Mouse (Mus musculus) kidney, embryonic 16.5 days (tissue): ENCODE measurements around the gene Pcbp2. TPM values are rescaled to one million over a fixed set of nuclear protein-coding genes. Genes with fewer than 3 reads are reported as not detected.
A peak's percentile ranks its signal among the peaks of the same experiment; 100 is the strongest.

Experiments
- ATAC-seq: fragments of 200-750 bp; cut with Nextera tagmentation; 2 replicates; pipeline ENCODE4 v1.8.0; 2017; ENCODE audit warnings: moderate TSS enrichment; ENCODE audit not compliant: low FRiP score, low TSS enrichment
- H3K27ac ChIP-seq: fragments of 300-500 bp; sonication (generic); 2 replicates; pipeline ENCODE4 v1.5.1; 2014; ENCODE audit warnings: low read length
- H3K27me3 ChIP-seq: fragments of 300-500 bp; sonication (generic); 2 replicates; pipeline ENCODE4 v1.6.1; 2014; ENCODE audit warnings: low read length, control low read depth, mixed read lengths; ENCODE audit not compliant: insufficient read depth
- H3K36me3 ChIP-seq: fragments of 300-500 bp; sonication (generic); 2 replicates; pipeline ENCODE4 v1.6.1; 2014; ENCODE audit warnings: low read length, control low read depth, mixed read lengths; ENCODE audit not compliant: insufficient read depth
- H3K4me1 ChIP-seq: fragments of 300-500 bp; sonication (generic); 2 replicates; pipeline ENCODE4 v1.6.1; 2014; ENCODE audit warnings: low read length, control low read depth, mixed read lengths; ENCODE audit not compliant: insufficient read depth
- H3K4me2 ChIP-seq: fragments of 300-500 bp; sonication (generic); replicated peaks from 2 replicates; pipeline ENCODE4 v1.6.1; 2014; ENCODE audit warnings: low read depth, low read length
- H3K4me3 ChIP-seq: fragments of 300-500 bp; sonication (generic); 2 replicates; pipeline ENCODE4 v1.5.1; 2014; ENCODE audit warnings: mild to moderate bottlenecking, low read length
- H3K9ac ChIP-seq: fragments of 300-500 bp; sonication (generic); replicated peaks from 2 replicates; pipeline ENCODE4 v1.6.1; 2014; ENCODE audit warnings: low read length
- H3K9me3 ChIP-seq: fragments of 300-500 bp; sonication (generic); 2 replicates; pipeline ENCODE4 v1.6.1; 2016; ENCODE audit warnings: low read length, control low read depth
- WGBS: fragments of 180-500 bp; shearing (Covaris S2); extraction: QIAGEN DNeasy Blood & Tissue Kit; methylation state at CpG from one replicate; pipeline ENCODE4 v1.1.7; 2014; 5-methylcytosine and 5-hydroxymethylcytosine counted together
- polyA plus RNA-seq: library from polyadenylated mRNA; unstranded; fragments of >200 nt; fragmentation: Nextera tagmentation; extraction: Ambion mirVana; gene quantifications from 2 replicates; pipeline ENCODE4 v1.2.1, GENCODE M21; 2015

Gene Pcbp2
- polyA plus RNA-seq, 1 experiment from 2014 or later = 212 TPM

DNA sequence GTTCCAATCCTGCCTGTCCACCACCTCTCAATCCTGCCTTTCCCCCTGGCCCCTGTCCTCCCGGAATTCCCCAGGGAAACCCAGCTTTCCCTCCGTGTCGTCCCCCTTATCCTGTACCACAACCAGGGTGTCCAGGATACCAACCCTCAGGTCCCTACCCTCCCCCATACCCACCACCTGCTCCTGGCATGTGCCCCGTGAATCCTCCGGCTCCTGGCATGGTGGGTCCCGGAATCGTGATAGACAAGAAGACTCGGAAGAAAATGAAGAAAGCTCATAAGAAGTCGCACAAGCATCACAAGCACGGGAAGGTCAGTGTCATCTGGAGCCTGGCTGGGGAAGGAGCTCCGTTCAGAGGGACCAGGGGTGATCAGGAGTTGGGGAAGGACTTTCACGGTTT lies 9.9 kb upstream of the Pcbp2 start:
- Histone ChIP-seq H3K36me3 (peaks cover 5% of the 10 kb centered on the region; the same call in 1 of the 2 replicates), H3K27ac (no peak overlapping the region), H3K27me3 (no peaks in the 10 kb centered on the region), H3K4me1 (peaks cover 20% of the 10 kb centered on the region), H3K9ac (peak overlapping the region; percentile 7; the same call in 1 of the 2 replicates), H3K9me3 (no peaks in the 10 kb centered on the region), H3K4me2 (peak overlapping the region; percentile 45), H3K4me3 (peak overlapping the region; percentile 14)
- WGBS = 44% methylated on average over 12 of the region's 12 CpGs
- ATAC-seq = no peak

DNA sequence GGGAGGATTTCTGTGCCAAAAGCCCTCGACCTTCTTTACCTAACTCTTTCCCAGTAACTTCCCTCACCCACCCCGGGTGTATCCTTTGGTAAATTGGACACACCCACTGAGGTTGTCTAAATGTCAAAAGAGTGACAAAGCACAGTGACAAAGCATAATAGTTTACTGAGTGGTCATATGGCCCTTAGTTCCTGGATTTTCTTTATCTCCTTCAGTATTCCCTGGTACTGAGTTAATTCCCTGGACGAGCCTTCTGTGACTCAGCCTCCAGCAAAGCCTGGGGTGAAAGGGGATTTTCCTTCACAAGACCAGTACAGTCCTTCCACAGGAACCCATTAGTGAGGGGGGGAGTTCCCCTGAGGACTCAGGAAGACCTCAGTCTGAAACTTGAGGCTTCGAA lies 9.4 kb upstream of the Pcbp2 start:
- H3K9ac ChIP-seq = peak overlapping the region; percentile 7; the same call in 1 of the 2 replicates
- peaks cover 20% of the 10 kb centered on the region for H3K4me1 ChIP-seq
- no peak overlapping the region for H3K27ac ChIP-seq
- ATAC-seq = no peak
- no peaks in the 10 kb centered on the region for H3K27me3 ChIP-seq
- no peaks in the 10 kb centered on the region for H3K9me3 ChIP-seq
- WGBS = 30% methylated on average over 4 of the region's 4 CpGs
- H3K36me3 ChIP-seq = peaks cover 5% of the 10 kb centered on the region; the same call in 1 of the 2 replicates
- H3K4me2 ChIP-seq = peak overlapping the region; percentile 45
- H3K4me3 ChIP-seq = peak overlapping the region; percentile 14; the same call in 1 of the 2 replicates

DNA sequence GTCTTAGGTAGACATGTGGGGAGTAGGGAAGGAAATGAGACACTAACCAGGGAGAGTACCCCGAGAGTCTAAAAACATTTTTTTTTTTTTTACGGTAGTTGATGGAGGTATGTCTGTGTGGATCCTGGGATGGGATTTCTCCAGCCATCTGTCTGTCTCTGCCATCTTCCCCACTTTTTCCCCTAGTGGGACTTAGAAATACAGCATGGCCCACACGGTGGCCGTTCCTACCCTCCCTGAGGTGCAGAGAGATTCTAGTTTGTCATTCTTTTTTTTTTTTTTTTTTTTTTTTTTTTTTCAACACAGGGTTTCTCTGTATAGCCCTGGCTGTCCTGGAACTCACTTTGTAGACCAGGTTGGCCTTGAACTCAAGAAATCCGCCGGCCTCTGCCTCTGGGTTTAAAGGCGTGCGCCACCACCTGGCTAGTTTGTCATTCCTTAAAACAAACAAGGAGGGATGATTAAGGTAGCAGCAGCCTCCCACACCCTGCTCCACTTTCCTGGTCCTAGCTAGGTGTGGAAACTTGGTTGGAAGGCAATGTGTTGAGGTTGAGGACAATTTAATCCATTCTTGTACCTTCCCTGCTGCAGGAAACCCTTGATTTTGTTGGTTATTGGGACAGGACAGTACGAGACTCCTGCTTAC lies 8.8 kb upstream of the Pcbp2 start:
- Histone ChIP-seq H3K9ac (0 out of 2 replicates have a peak overlapping the region, but pooled peaks have one; percentile 7), H3K27me3 (no peaks in the 10 kb centered on the region), H3K4me2 (no peak overlapping the region), H3K27ac (no peak overlapping the region), H3K4me1 (peaks cover 20% of the 10 kb centered on the region), H3K9me3 (no peaks in the 10 kb centered on the region), H3K36me3 (peaks cover 5% of the 10 kb centered on the region; the same call in 1 of the 2 replicates), H3K4me3 (no peak overlapping the region)
- no peak for ATAC-seq
- 75% methylated on average over 9 of the region's 9 CpGs for WGBS

DNA sequence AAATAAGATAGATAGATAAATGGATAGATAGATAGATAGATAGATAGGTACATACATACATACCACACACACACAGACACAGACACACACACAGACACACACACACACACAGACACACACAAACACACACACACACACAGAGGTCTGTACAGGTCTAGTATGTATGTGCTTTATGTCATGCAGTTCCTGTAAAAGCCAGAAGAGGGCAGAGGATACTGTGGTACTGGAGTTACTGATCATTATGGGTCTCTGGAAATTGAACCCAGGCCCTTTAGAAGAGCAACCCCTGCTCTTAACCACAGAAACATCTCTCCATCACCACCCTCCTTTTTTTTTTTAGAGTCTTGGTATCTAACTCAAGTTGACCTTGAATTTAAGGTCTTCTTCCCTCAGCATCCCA lies 6.7 kb upstream of the Pcbp2 start:
- no peak overlapping the region for H3K27ac ChIP-seq
- peaks cover 2% of the 10 kb centered on the region; the same call in 1 of the 2 replicates for H3K9me3 ChIP-seq
- no peak overlapping the region for H3K9ac ChIP-seq
- no peak for ATAC-seq
- H3K4me2 ChIP-seq = no peak overlapping the region
- H3K36me3 ChIP-seq = peaks cover 5% of the 10 kb centered on the region
- H3K27me3 ChIP-seq = no peaks in the 10 kb centered on the region
- H3K4me1 ChIP-seq = peaks cover 20% of the 10 kb centered on the region
- no peak overlapping the region for H3K4me3 ChIP-seq

DNA sequence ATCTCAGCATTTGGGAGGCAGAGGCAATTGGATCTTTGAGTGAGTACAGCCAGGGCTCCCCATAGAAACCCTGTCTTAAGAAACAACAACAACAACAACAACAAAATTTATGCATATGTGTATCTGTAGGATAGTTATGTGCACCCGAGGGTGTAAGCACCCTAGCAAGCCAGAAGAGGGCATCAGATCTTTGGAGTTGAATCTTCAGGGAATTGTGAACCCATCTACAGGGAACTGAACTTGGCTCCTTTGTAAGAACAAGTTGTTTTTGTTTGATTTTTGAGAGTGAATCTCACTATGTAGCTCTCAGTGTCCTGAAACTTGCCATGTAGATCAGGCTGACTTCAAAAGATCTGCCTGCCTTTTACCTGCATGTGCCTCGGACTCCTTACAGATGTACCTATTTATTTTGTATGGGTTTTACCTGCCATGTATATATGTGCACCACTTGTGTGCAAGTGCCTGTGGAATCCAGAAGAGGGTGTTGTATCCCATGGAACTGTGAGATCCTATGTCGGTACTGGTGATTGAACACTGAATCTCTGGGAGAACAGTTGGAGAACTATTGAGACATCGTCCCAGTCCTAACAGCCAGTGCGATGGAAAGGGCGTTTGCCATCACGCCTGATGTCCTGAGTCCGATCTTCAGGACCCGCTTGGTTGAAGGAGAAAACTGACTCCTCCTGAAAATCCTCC lies 1.5 kb upstream of the Pcbp2 start:
- H3K4me1 ChIP-seq = peaks cover 13% of the 10 kb centered on the region
- 95% methylated on average over 9 of the region's 9 CpGs for WGBS
- ATAC-seq = no peak
- no peak overlapping the region for H3K27ac ChIP-seq
- H3K9ac ChIP-seq = no peak overlapping the region
- no peaks in the 10 kb centered on the region; the same call in 1 of the 2 replicates for H3K36me3 ChIP-seq
- H3K4me3 ChIP-seq = no peak overlapping the region
- no peak overlapping the region for H3K4me2 ChIP-seq
- H3K9me3 ChIP-seq = peaks cover 5% of the 10 kb centered on the region; the same call in 1 of the 2 replicates
- H3K27me3 ChIP-seq = no peaks in the 10 kb centered on the region

DNA sequence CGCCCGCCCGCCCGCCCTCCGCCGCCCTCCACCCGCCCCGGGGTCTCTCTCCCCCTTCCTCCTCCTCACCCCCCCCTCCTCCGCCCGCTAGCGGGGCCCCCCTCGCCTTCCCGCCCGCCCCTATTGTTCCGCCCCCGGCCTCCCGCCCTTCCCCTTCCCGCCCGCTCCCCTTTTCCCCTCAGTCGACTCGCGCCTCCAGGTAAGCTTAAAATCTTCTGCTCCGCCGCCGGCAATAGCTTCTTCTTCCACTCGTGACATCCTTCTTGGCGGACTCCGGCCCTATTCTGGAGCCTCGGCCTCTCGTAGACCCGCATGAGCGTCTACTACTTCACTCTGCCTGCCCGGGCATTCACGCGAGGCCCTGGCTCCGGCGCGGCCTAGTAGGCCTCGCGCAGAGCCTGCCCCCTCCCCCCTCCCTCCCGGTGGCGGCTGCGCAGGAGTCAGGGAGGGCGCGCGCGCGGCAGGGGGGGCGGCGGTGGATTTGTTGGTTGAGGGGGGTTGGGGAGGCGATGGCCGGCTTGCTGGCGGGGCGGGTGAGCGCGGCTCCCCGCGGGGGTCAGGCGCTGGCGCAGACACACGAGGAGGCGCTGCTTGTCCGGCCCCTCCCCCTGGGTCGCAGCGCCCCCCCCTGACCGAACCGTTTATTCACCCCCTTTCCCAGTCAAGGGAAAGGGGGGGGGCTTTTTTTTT lies 411 bp downstream of the Pcbp2 start:
- WGBS = 1% methylated on average over 36 of the region's 67 CpGs

DNA sequence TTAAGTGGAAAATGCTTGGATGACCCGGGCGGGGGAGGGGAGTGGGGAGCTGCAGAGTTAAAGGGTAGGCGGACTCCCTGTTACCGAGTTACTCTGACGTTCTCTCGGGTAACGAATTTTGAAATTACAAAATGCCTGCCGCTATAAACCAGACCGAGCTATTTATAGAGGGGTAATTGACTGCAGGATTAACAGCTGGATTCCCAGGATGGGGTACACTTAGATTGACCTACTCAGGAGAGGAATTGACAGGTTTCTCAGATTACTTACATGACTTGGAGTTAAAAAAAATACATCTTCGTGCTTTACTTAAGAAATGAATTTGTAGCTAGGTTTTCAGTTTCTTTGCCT lies 931 bp downstream of the Pcbp2 start:
- H3K4me1 ChIP-seq = peaks cover 13% of the 10 kb centered on the region
- peak overlapping the region; percentile 98 for H3K9ac ChIP-seq
- WGBS = under 1% methylated on average over 10 of the region's 10 CpGs
- H3K4me3 ChIP-seq = peak overlapping the region; percentile 97
- peak overlapping the region; percentile 71 for H3K4me2 ChIP-seq
- ATAC-seq = no peak
- H3K9me3 ChIP-seq = peaks cover 5% of the 10 kb centered on the region; the same call in 1 of the 2 replicates
- H3K27me3 ChIP-seq = no peaks in the 10 kb centered on the region
- H3K27ac ChIP-seq = peak overlapping the region; percentile 99
- peaks cover 19% of the 10 kb centered on the region for H3K36me3 ChIP-seq

More for the DNA sequence above, 411 bp downstream of the Pcbp2 start:
- H3K27me3 ChIP-seq = no peaks in the 10 kb centered on the region
- H3K4me3 ChIP-seq = peak overlapping the region; percentile 97
- peaks cover 14% of the 10 kb centered on the region for H3K36me3 ChIP-seq
- peak overlapping the region; percentile 71 for H3K4me2 ChIP-seq
- peak overlapping the region; percentile 99 for H3K27ac ChIP-seq
- peaks cover 13% of the 10 kb centered on the region for H3K4me1 ChIP-seq
- H3K9ac ChIP-seq = peak overlapping the region; percentile 98
- peak; percentile 69 for ATAC-seq
- peaks cover 5% of the 10 kb centered on the region; the same call in 1 of the 2 replicates for H3K9me3 ChIP-seq

DNA sequence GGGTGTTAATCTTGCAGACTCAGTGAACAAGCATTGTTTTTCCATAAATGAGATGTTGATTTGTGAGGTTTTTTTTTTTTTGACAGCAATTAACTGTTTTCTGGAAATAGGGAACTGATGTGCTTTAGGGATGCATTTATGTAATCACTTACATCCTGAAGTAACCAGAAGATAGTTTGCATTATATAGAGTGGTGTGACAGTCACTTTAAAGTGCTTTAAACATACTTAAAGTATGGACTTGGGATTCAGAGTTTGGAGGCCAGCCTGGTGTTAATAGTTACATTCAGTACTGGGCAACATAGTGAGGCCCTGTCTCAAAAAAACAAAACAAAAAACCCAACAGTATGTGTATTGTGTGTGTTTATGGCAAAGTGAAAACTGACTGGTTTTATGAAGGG lies 1.4 kb downstream of the Pcbp2 start:
- Histone ChIP-seq H3K9ac (0 out of 2 replicates have a peak overlapping the region, but pooled peaks have one; percentile 44), H3K4me1 (peaks cover 13% of the 10 kb centered on the region), H3K4me2 (peak overlapping the region; percentile 71), H3K27me3 (no peaks in the 10 kb centered on the region), H3K27ac (no peak overlapping the region), H3K4me3 (peak overlapping the region; percentile 97), H3K9me3 (peaks cover 5% of the 10 kb centered on the region; the same call in 1 of the 2 replicates), H3K36me3 (peaks cover 23% of the 10 kb centered on the region)
- ATAC-seq = no peak

DNA sequence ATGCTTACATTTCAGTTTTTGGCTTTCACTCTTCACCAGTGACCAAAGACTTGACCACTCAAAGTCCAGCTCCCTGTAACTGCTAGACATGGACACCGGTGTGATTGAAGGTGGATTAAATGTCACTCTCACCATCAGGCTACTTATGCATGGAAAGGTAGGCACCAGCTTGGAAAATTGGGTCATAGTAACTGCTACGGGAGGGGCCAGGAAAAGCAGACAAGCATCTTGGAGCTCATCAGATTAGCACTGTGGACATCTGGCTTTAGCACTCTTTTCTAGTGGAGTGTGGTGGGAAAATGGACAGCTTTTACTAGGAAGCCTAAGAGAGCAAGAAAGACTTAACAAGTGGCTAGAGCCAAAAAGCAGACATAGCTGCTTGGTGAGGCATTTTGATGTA lies 2.9 kb downstream of the Pcbp2 start:
- no peak for ATAC-seq
- WGBS = 29% methylated on average over 2 of the region's 2 CpGs
- Histone ChIP-seq H3K27ac (no peak overlapping the region), H3K4me2 (no peak overlapping the region), H3K9ac (no peak overlapping the region), H3K27me3 (no peaks in the 10 kb centered on the region), H3K36me3 (peaks cover 30% of the 10 kb centered on the region), H3K4me3 (no peak overlapping the region), H3K4me1 (peaks cover 13% of the 10 kb centered on the region), H3K9me3 (peaks cover 5% of the 10 kb centered on the region; the same call in 1 of the 2 replicates)
